ENCODE assay signal across 8 mouse cellular contexts in genomic region chr15:80010182-80010558, GRCm38 (mm10). TPM values are rescaled to one million over a fixed set of nuclear protein-coding genes. Genes with fewer than 3 reads are reported as not detected.
DNase-seq lines count a peak whose midpoint lies in the region; ATAC-seq and TF ChIP-seq lines count a peak whose summit lies in the region.

No protein-coding gene starts in this region.

- TF ChIP-seq EP300 in lung, postnatal 0 days (IDR thresholded peaks at IDR 0.05): no peak

- H3K36me3 ChIP-seq in kidney, embryonic 15.5 days: no peaks in the 10 kb centered on the region
- H3K36me3 ChIP-seq in embryonic facial prominence, embryonic 13.5 days: no peaks in the 10 kb centered on the region
- H3K36me3 ChIP-seq in hindbrain, embryonic 16.5 days (ENCODE audit: control insufficient read depth, insufficient read depth, low read length): no peaks in the 10 kb centered on the region
- no peaks in the 10 kb centered on the region for H3K36me3 ChIP-seq in lung, postnatal 0 days (ENCODE audit: insufficient read depth, low read length)
- H3K36me3 ChIP-seq in thymus, adult 2 months (ENCODE audit: control insufficient read depth, insufficient read depth, low read length): no peaks in the 10 kb centered on the region

- H3K27ac ChIP-seq in kidney, embryonic 15.5 days: no peak overlapping the region
- no peak overlapping the region for H3K27ac ChIP-seq in embryonic facial prominence, embryonic 13.5 days
- no peak overlapping the region for H3K27ac ChIP-seq in hindbrain, embryonic 16.5 days (ENCODE audit: low read depth, low read length)
- H3K27ac ChIP-seq in lung, postnatal 0 days (ENCODE audit: low read length): no peak overlapping the region
- no peak overlapping the region for H3K27ac ChIP-seq in thymus, adult 2 months (ENCODE audit: control insufficient read depth, insufficient read depth, low read length)

- TF ChIP-seq POLR2A in thymus, adult 2 months (IDR thresholded peaks at IDR 0.05; ENCODE audit: control insufficient read depth, extremely low read depth, insufficient read depth, low read length, poor library complexity): no peak

- 28% methylated on average over 7 of the region's 7 CpGs for WGBS in kidney, embryonic 15.5 days
- 33% methylated on average over 7 of the region's 7 CpGs for WGBS in embryonic facial prominence, embryonic 13.5 days
- WGBS in hindbrain, embryonic 16.5 days: 26% methylated on average over 7 of the region's 7 CpGs
- WGBS in lung, postnatal 0 days: 21% methylated on average over 7 of the region's 7 CpGs
- WGBS in thymus, adult 2 months: 36% methylated on average over 7 of the region's 7 CpGs

- ATAC-seq in kidney, embryonic 15.5 days (replicated peaks; ENCODE audit: low FRiP score): no peak
- no peak for ATAC-seq in embryonic facial prominence, embryonic 13.5 days (ENCODE audit: insufficient number of reproducible peaks, insufficient read depth, low FRiP score, low TSS enrichment, low read depth)
- ATAC-seq in hindbrain, embryonic 16.5 days: no peak
- ATAC-seq in lung, postnatal 0 days: no peak
- no peak for ATAC-seq in activated CD4-positive, CD25-positive, alpha-beta regulatory T cell, adult 4 months

- TF ChIP-seq CTCF in lung, postnatal 0 days (IDR thresholded peaks at IDR 0.05): no peak
- no peak for TF ChIP-seq CTCF in thymus, adult 2 months (IDR thresholded peaks at IDR 0.05; ENCODE audit: borderline replicate concordance, control insufficient read depth, extremely low read depth, insufficient read depth, low read length, poor library complexity)

- peaks cover 61% of the 10 kb centered on the region for H3K4me1 ChIP-seq in kidney, embryonic 15.5 days
- H3K4me1 ChIP-seq in embryonic facial prominence, embryonic 13.5 days: peaks cover 45% of the 10 kb centered on the region
- peaks cover 25% of the 10 kb centered on the region for H3K4me1 ChIP-seq in hindbrain, embryonic 16.5 days (ENCODE audit: control insufficient read depth, insufficient read depth, low read depth, low read length)
- peaks cover 20% of the 10 kb centered on the region for H3K4me1 ChIP-seq in lung, postnatal 0 days (ENCODE audit: insufficient read depth, low read depth, low read length)
- H3K4me1 ChIP-seq in thymus, adult 2 months (replicated peaks; ENCODE audit: control insufficient read depth, insufficient read depth, low read length): peaks cover 65% of the 10 kb centered on the region

- H3K27me3 ChIP-seq in kidney, embryonic 15.5 days: peaks cover 47% of the 10 kb centered on the region
- peaks cover 66% of the 10 kb centered on the region for H3K27me3 ChIP-seq in embryonic facial prominence, embryonic 13.5 days
- peaks cover 7% of the 10 kb centered on the region for H3K27me3 ChIP-seq in hindbrain, embryonic 16.5 days (replicated peaks; ENCODE audit: control insufficient read depth, insufficient read depth, low read length)
- H3K27me3 ChIP-seq in lung, postnatal 0 days (replicated peaks; ENCODE audit: insufficient read depth, low read length): peaks cover 7% of the 10 kb centered on the region; the same call in 1 of the 2 replicates
- peaks cover 28% of the 10 kb centered on the region for H3K27me3 ChIP-seq in thymus, adult 2 months (ENCODE audit: control insufficient read depth, insufficient read depth, low read length)

- no peaks in the 10 kb centered on the region for H3K9me3 ChIP-seq in kidney, embryonic 15.5 days (replicated peaks)
- H3K9me3 ChIP-seq in embryonic facial prominence, embryonic 13.5 days: no peaks in the 10 kb centered on the region
- no peaks in the 10 kb centered on the region for H3K9me3 ChIP-seq in hindbrain, embryonic 16.5 days (ENCODE audit: control insufficient read depth, low read length)
- H3K9me3 ChIP-seq in lung, postnatal 0 days (ENCODE audit: low read length): no peaks in the 10 kb centered on the region

- no peak overlapping the region; the same call in 1 of the 2 replicates for H3K4me3 ChIP-seq in kidney, embryonic 15.5 days (replicated peaks)
- no peak overlapping the region for H3K4me3 ChIP-seq in embryonic facial prominence, embryonic 13.5 days
- H3K4me3 ChIP-seq in hindbrain, embryonic 16.5 days (ENCODE audit: low read length): no peak overlapping the region
- peak overlapping the region; percentile 64 for H3K4me3 ChIP-seq in lung, postnatal 0 days (ENCODE audit: low read depth, low read length)
- H3K4me3 ChIP-seq in thymus, adult 2 months (ENCODE audit: control insufficient read depth, insufficient read depth, low read length): no peak overlapping the region

- no peak for DNase-seq in kidney, adult 11 months
- no peak for DNase-seq in lung, postnatal 0 days (ENCODE audit: low spot score)
- no peak for DNase-seq in thymus, adult 2 months
- DNase-seq in urinary bladder, adult 18-20 months (ENCODE audit: low spot score in 2 of 2): no peak

- peak overlapping the region; percentile 30; the same call in 1 of the 2 replicates for H3K4me2 ChIP-seq in kidney, embryonic 15.5 days
- peak overlapping the region; percentile 14; the same call in 1 of the 2 replicates for H3K4me2 ChIP-seq in embryonic facial prominence, embryonic 13.5 days
- peak overlapping the region; percentile 31; the same call in 1 of the 2 replicates for H3K4me2 ChIP-seq in hindbrain, embryonic 16.5 days (ENCODE audit: low read length)
- H3K4me2 ChIP-seq in lung, postnatal 0 days (replicated peaks; ENCODE audit: low read depth, low read length): peak overlapping the region; percentile 95

- H3K9ac ChIP-seq in kidney, embryonic 15.5 days: no peak overlapping the region
- no peak overlapping the region for H3K9ac ChIP-seq in embryonic facial prominence, embryonic 13.5 days
- H3K9ac ChIP-seq in hindbrain, embryonic 16.5 days (ENCODE audit: low read depth, low read length): peak overlapping the region; percentile 51
- no peak overlapping the region for H3K9ac ChIP-seq in lung, postnatal 0 days (replicated peaks; ENCODE audit: low read depth)

RNA-seq across cellular contexts. Expression of gene Pdgfb, which starts 4.6 kb away (rescaled TPM):
- 3.8 and 5.1 TPM in 2 replicates for polyA plus RNA-seq in kidney, embryonic 15.5 days (2015; fragmentation: Nextera tagmentation; extraction: Ambion mirVana)
- polyA plus RNA-seq in embryonic facial prominence, embryonic 13.5 days (2015; fragmentation: Nextera tagmentation; extraction: Ambion mirVana): 2.2 and 2.9 TPM in 2 replicates
- polyA plus RNA-seq in hindbrain, embryonic 16.5 days (2015; fragmentation: Nextera tagmentation; extraction: Ambion mirVana): 6.7 and 8.0 TPM in 2 replicates
- polyA plus RNA-seq in lung, postnatal 0 days (2015; fragmentation: Nextera tagmentation; extraction: Ambion mirVana): 10.5 and 14.2 TPM in 2 replicates
- 10.9 and 11.6 TPM in 2 replicates for polyA plus RNA-seq in thymus, adult 2 months (2012; rRNA removed)
- 1 to 10 TPM in 1 of 2 experiments, under 1 TPM in 1; 0.68 to 1.1 TPM for polyA plus RNA-seq in activated CD4-positive, CD25-positive, alpha-beta regulatory T cell, adult 4 months (2017; shearing (Covaris generic))

RNA-seq across cellular contexts. Expression of gene Cbx7, which starts 39.3 kb away (rescaled TPM):
- 2.9 and 3.0 TPM in 2 replicates for polyA plus RNA-seq in kidney, embryonic 15.5 days (2015; fragmentation: Nextera tagmentation; extraction: Ambion mirVana)
- polyA plus RNA-seq in embryonic facial prominence, embryonic 13.5 days (2015; fragmentation: Nextera tagmentation; extraction: Ambion mirVana): 2.5 and 2.9 TPM in 2 replicates
- 4.7 and 5.2 TPM in 2 replicates for polyA plus RNA-seq in hindbrain, embryonic 16.5 days (2015; fragmentation: Nextera tagmentation; extraction: Ambion mirVana)
- polyA plus RNA-seq in lung, postnatal 0 days (2015; fragmentation: Nextera tagmentation; extraction: Ambion mirVana): 4.1 and 4.5 TPM in 2 replicates
- polyA plus RNA-seq in thymus, adult 2 months (2012; rRNA removed): 61.9 and 72.6 TPM in 2 replicates
- polyA plus RNA-seq in activated CD4-positive, CD25-positive, alpha-beta regulatory T cell, adult 4 months (2017; shearing (Covaris generic)): 10 to 100 TPM; 21.9 to 30.3 TPM

Comparison
In these comparisons a context has a peak if more than half of its experiments do, and no peak if none do; other contexts are left out.
1. H3K4me2 ChIP-seq: peak in every context shown above with its lines; median percentile 95 in lung, postnatal 0 days; 31 in hindbrain, embryonic 16.5 days; 30 in kidney, embryonic 15.5 days; 14 in embryonic facial prominence, embryonic 13.5 days.